Mouse (Mus musculus) mesoderm, embryonic 11.5 days (tissue): ENCODE data around the gene Nup210l.
"Not testable (repeated sequence)": the region's sequence is repeated elsewhere in the genome, so short reads cannot be mapped to it uniquely, and the experiment has no call there.

Source experiments
- DNase-seq: peaks from one replicate; pipeline ENCODE4 v3.0.0-alpha.2; 2012; ENCODE audit warnings: low read depth, low spot score

The Nup210l gene

DNA sequence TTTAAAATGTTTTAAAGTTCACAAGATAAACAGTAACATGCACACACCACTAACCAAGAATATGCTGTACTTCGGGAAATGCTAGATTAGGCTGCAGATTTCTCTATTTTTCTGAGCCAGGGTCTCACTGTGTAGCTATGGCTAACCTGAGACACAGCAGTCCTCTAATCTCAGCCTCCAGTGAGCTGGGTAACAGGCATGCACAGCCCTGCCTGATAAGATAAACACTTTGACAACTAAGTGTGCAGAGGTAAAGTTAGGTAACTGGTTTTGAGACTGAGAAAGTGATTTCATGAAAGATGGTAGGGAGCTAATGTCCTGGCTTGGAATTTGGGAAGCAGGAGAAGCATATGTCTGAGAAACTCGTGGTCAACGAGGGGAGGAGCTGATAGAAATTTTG is 9.5 kb upstream of the Nup210l start:
- no peak for DNase-seq

DNA sequence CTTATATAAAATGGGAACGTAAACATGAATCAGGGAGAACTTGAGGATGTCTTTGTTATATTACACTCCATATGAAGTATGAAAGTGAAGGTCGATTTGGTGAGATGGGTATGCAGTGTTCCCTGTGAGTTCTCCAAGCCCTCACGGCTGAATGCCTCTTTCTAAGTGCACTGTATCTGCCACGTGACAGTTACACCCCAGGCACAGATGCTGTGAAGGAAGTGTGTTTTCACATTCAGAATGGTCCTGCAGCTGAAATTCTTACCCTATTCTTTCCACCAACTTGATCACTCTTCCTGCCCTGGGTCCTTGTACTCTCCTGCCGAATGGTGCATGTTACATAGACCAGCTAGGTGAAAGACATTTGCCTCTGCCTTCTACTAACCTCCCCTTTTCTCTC is 6.0 kb upstream of the Nup210l start:
- DNase-seq, result no peak

DNA sequence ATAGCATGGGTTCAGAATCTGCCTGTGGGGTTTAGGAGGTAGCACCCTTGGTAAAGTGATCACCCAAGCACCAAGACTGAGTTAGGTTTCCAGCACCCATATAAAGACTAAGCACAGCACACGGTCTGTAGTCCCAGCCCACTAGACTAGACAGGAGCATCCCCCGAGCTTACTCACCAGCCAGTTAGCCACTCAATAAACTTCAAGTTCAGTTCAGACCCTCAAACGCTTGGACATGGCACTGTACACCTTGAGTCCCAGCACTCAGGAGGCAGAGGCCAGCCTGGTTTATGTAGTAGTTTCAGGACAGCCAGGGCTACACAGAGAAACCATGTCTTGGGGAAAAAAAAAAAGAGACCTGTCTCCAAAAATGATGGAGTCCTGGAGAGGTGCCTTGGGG is 2.9 kb upstream of the Nup210l start:
- DNase-seq, result no peak

- DNase-seq, result no peak
These were observed 2.3 kb upstream of the Nup210l start for GRCm38 (mm10) chr3:90101673-90102072.

DNA sequence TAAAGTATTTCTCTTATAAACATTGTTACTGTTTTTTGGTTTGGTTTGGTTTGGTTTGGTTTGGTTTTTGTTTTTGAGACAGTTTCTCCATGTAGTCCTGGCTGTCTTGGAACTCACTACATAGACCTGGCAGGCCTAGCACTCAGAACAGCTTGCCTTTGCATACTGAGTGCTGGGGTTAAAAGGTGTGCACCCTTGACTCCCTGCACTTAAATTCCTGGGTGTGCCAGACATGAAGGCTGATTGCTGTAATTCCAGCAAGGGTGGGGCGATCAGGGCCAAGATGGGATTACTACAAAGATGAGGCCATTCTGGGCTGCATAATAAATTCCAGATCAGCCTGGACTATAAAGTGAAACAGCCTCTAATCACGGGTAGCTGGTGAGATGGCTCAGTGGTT is 1.7 kb upstream of the Nup210l start:
- DNase-seq, result no peak

DNA sequence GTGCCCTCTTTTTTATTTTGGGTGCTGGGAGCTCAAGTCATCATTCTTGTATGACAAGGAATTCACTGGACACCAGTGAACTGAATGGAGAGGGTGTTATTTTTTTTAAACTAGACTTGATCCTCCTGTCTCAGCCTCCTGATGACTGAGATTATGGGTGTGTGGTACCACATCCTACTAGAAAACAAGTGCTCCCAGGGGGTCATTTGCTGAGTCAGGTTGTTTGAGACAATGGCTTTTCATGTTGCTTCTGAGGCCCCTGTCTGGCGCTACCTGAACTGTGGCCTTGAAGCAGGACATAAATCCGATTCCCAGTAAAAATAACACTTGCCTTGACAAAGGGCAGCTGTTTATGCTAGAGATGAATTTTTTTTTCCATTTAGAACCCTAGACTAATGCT is 756 bp upstream of the Nup210l start:
- DNase-seq, result no peak

DNA sequence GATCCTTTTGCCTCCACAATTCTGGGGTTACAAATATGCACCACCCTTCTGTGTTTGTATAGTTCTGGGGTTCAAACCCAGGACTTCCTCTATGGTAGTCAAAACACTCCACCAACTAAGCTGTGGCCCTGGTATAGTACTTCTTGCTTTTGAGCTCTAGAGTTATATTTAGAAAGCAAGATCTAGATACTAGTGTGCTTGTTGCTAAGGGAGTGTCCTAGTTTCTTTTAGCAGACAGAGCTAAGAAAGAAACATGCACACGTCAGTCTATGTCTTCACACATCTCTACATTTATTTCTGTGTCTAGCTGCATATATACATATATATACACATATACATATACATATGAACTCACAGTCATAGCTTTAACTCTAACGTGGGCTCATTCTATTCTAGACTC is 7.8 kb downstream of the Nup210l start:
- DNase-seq, result no peak

DNA sequence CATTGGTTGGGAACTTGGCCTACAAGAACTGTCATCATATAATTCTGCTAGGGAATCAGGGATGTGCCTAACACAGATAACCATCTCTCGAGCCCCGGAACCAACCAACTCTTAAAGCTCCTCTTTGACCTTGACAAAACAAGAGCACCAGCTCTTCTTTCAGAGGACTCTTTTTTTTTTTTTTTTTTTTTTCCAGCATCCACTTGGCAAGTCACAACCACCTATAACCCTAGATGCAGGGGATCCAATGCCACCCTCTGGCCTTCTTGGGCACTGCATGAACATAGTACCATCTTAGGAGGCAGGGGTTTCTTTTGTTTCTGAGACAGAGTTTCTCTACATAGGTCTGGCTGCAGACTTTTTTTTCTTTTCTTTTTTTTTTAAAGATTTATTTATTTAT is 10.4 kb downstream of the Nup210l start:
- no peak for DNase-seq

DNA sequence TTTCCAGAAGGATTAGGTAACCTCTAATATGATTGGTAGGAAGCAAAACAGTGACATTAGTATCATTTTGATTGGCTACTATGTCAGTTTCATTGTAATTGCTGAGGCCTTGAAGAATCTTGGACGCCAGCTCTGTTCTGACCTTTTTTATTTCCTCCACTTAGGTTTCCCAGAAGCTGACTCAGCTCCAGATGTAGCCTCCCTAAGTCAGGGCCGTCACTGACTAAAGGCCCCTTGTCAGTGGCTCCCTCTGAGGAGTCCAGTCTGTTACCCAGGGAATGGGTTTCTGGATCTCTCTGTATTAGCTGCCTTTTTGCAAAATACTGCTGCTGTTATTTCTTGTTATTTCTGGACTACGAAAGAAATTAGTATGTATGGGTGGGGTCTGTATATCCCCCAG is 11.6 kb downstream of the Nup210l start:
- DNase-seq, result no peak

DNA sequence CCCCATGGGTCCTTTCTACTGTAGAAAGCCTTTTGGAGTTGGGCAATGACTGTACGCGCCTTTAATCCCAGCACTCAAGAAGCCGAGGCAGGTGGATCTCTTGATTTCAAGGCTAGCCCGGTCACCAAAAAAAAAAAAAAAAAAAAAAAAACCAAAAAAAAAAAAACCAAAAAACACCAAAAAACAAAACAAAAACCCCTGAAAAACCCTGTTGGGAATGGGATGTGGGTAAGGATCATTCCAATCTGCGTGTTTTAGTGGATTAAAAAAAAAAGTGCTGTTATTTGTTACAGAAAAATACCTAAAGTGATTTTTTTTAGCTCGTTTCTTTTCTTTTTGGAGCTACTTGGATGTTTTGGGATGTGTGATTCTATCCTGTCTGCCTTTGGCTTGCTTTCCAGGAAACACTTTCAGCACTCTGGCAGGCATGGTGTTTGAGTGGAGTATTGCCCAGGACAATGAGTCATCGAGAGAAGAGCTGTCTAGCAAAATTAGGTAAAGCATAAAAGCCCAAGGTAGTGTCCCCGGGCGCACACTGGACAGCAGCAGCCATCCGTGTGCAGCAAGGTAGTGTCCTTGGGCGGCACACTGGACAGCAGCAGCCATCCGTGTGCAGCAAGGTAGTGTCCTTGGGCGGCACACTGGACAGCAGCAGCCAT is 14.3 kb downstream of the Nup210l start:
- no peak for DNase-seq

DNA sequence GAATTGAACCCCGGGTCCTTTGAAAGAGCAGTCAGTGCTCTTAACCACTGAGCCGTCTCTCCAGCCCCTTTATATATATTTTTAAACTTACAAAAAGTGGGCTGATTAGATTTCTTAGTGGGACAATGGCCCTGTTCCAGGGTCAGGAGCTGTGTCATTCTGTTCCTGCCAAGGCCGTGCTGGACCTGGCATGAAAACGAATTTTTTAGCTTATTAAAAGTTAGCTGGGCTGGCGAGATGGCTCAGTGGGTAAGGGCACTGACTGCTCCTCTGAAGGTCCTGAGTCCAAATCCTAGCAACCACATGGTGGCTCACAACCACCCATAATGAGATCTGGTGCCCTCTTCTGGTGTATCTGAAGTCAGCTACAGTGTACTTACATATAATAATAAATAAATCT is 18.1 kb downstream of the Nup210l start:
- DNase-seq, result not testable (repeated sequence)

GRCm38 (mm10) chr3:90125710-90126109 is 21.8 kb downstream of the Nup210l start:
- no peak for DNase-seq

GRCm38 (mm10) chr3:90127881-90128280 is 23.9 kb downstream of the Nup210l start:
- no peak for DNase-seq

- DNase-seq, result no peak
These were observed 28.8 kb downstream of the Nup210l start for GRCm38 (mm10) chr3:90132745-90133144.

DNA sequence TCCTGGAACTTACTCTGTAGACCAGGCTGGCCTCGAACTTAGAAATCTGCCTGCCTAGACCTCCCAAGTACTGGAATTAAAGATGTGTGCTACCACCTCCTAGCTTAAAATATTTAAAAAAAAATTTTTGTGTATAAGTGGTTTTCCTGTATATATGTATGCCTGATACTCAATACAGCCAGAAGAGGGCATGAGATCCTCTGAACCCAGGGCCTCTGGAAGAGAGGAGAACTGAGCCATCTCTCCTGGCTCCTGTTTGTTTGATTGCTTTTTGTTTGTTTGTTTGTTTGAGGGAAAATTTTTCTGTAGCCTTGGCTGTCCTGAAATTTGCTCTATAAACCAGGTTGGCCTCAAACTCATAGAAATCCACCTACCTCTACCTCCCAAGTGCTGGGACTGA is 29.4 kb downstream of the Nup210l start:
- no peak for DNase-seq

DNA sequence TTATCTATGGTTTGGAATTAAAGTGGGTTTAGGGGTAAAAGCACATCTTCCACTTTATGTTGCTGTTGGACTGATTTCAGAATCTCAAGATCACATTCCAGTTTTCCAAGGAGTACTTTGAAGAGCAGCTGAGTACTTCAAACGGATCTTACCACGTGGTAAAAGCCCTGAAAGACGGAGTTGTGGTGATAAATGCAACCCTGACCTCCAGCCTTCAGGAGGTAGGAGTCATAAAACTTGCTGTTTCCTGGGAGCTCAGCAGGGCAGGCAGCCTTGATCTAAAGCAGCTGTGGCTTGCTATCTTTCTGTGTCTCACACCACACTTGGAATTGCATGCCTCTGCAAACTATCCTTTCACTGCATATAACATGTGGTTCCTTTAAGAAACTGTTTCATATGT is 30.6 kb downstream of the Nup210l start:
- peak; percentile 54 for DNase-seq

GRCm38 (mm10) chr3:90134993-90135392 is 31.1 kb downstream of the Nup210l start:
- DNase-seq, result no peak

DNA sequence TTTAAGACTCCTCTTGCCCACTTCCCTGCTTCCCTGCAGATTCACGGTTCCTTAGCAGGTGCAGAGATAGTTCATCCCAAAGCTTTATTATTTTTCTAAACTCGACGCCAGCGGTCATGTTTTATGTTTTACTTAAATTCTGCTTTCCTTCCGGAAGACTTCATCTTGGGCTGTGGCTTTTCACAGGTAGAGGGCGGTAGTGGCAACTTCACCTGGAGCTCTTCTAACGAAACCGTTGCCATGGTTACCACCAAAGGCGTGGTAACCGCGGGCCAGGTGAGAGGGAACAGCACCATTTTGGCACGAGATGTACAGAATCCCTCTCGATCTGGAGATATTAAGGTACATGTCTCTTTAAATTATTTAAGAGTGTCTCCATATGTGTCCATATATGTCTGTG is 32.7 kb downstream of the Nup210l start:
- no peak for DNase-seq

- no peak for DNase-seq
These were observed 33.7 kb downstream of the Nup210l start for GRCm38 (mm10) chr3:90137606-90138005.

DNA sequence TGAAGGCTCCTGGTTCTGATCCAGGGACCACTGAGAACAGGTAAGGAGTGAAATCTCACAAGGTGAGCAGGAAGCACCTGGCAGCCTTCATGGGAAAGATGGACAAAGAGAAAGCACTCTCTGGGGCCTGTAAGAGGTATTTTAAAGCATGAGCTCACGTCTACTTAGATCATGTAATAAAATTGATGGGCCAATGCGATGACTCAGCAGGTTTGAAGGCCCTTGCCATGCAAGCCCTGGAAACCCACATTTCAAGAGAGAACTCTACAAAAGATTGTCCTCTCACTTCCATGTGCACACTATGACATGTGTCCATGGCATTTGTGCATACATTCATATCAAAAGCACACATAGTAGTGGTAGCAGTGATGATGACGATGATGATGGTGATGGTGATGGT is 36.0 kb downstream of the Nup210l start:
- DNase-seq, result no peak

DNA sequence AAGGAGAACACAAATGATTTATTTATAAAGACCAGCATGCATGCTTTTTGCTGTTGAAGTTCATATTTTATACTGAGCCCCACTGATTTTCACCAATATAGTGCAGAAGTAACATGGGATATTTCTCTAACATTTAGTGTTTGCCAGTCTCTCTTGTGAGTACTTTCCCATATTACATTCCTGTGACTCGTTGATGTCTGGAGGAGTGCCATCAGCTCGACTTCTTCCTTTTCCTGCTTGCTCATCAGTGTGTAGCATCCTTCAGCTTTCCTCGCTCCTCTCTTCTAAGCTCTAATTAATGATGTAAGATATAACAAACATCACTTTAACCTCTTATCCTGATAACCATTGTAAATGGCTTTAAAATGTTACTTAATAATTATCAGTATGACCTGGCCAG is 41.5 kb downstream of the Nup210l start:
- no peak for DNase-seq

- DNase-seq, result no peak
These were observed 42.7 kb downstream of the Nup210l start for GRCm38 (mm10) chr3:90146651-90147050.

DNA sequence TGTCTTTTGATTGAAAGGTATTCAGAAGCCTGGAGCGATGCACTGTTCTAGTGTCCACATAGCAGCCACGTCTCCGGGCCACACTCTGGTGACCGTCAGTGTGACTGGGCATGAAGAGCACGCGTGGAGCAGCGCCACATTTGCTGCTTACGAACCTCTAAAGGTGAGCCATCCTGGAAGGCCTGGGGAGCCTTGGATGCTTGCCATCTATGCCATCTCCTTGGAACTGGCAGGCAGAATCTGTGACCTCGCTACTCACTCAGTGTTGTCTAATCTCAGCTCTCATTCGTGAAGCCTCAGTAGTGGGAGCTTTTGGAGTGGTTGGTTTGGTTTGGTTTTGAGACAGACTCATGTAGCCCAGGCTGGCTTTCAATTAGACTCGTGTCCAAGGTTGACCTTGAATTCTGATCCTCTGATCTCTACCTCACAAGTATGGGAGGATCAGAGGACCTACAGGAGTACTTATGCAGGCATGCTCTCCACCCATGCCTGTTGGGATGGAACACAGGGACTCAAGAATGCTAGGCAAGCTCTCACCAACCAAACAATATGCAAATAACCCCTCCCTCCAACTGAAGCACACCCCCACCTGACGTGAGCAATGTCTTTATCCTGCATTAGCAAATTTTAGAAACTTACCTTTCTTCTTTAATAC is 47.3 kb downstream of the Nup210l start:
- no peak for DNase-seq

- no peak for DNase-seq
These were observed 52.1 kb downstream of the Nup210l start for GRCm38 (mm10) chr3:90155996-90156395.
